Mouse (Mus musculus): ENCODE data around the gene Efcab11. TPM values are rescaled to one million over a fixed set of nuclear protein-coding genes. Genes with fewer than 3 reads are reported as not detected.

Gene Efcab11
- polyA plus RNA-seq, 1 experiment from 2014 or later, result 11.2 TPM

- Histone ChIP-seq H3K27ac (no peak overlapping the region), H3K9ac (no peak overlapping the region), H3K4me1 (0 out of 2 replicates have a peak, but pooled peaks cover 3% of the 10 kb centered on the region), H3K4me3 (no peak overlapping the region), H3K27me3 (replicated peaks) (no peaks in the 10 kb centered on the region), H3K36me3 (peaks cover 57% of the 10 kb centered on the region), H3K9me3 (no peaks in the 10 kb centered on the region), H3K4me2 (replicated peaks) (no peak overlapping the region)
- no peak for ATAC-seq (ENCODE audit: low FRiP score, low read depth)
- WGBS, result 69% methylated on average over 4 of the region's 4 CpGs
Observed at GRCm38 (mm10) chr12:99902867-99903370, 18.7 kb upstream of the Efcab11 start.

DNA sequence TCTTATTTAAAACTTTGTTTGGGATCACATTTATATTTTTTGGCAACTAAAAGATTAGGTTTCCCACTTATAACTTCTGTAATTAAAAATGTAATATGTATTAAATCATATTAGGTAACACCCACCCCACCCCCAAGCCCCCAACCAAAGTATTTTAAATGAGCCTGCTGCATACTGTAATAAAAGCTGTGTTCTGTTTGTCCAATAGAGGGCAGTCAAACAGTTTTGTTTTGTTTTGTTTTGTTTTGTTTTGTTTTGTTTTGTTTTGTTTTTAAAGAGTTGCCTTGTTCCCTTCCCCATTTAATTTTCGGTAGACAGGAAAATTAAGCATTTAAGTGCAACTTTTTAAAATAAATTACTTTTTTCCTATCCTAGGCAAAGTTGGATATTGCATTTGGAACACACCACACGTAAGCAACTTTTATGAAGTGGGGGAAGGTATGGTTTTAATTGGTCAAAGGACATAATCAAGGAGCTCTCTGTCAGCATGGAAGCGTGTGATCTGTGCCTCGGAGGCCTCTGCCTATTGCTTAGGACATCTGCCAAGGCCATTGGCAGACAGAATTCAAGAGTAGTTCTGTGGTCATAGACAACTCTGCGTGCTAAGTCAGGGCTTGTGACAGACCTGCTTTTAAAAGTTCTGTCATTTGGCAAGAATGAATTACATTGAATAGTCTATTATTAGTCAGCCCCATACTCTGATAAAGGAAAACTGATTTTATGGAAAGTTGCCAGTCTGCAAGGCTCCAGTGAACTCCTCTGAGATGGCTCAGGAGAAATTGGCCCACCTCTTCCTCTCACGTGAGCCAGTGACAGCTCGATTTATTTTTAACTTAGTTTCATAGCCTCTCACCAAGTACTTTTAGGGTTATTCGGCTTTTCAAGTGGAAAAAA is 18.0 kb upstream of the Efcab11 start:
- no peak overlapping the region for H3K4me2 ChIP-seq (replicated peaks)
- no peaks in the 10 kb centered on the region for H3K27me3 ChIP-seq (replicated peaks)
- ATAC-seq (ENCODE audit: low FRiP score, low read depth), result no peak
- no peak overlapping the region for H3K9ac ChIP-seq
- H3K27ac ChIP-seq, result no peak overlapping the region
- H3K4me3 ChIP-seq, result no peak overlapping the region
- WGBS, result 84% methylated on average over 8 of the region's 8 CpGs
- H3K36me3 ChIP-seq, result peaks cover 52% of the 10 kb centered on the region
- H3K4me1 ChIP-seq, result 0 out of 2 replicates have a peak, but pooled peaks cover 3% of the 10 kb centered on the region
- no peaks in the 10 kb centered on the region for H3K9me3 ChIP-seq

GRCm38 (mm10) chr12:99899991-99900390 is 15.8 kb upstream of the Efcab11 start:
- peaks cover 49% of the 10 kb centered on the region for H3K36me3 ChIP-seq
- no peaks in the 10 kb centered on the region for H3K9me3 ChIP-seq
- WGBS, result 89% methylated on average over 1 of the region's 3 CpGs
- H3K4me3 ChIP-seq, result no peak overlapping the region
- no peak overlapping the region for H3K4me2 ChIP-seq (replicated peaks)
- 0 out of 2 replicates have a peak, but pooled peaks cover 3% of the 10 kb centered on the region for H3K4me1 ChIP-seq
- no peak overlapping the region for H3K27ac ChIP-seq
- ATAC-seq (ENCODE audit: low FRiP score, low read depth), result no peak
- no peaks in the 10 kb centered on the region for H3K27me3 ChIP-seq (replicated peaks)
- H3K9ac ChIP-seq, result no peak overlapping the region

DNA sequence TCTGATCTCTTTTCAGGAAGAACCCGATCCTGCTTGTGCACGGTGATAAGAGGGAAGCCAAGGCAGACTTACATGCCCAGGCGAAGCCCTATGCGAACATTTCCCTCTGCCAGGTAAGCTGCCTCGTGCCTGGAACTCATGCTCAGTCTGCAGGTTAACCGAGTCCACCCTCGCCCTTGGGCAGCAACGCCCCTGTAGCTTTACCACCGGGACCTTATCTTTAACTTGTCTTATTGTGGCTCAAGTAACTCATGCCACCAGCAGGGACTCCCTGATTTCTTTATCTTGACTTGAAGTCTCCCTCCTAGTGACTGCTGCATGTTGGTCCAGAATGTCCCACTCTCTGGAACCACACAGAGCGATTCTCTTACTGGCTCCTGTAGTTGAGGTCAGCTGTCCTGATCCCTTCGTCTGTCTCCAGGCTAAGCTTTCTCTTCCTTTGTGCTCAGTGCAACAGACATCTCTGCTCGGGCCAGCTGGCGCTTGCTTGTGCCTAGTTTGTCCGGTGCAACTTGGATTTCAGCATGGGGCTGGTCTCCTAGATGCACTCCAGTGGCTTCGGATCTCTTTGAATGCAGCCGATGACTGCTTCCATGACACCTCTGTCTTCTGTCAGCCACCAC is 14.1 kb upstream of the Efcab11 start:
- peaks cover 52% of the 10 kb centered on the region for H3K36me3 ChIP-seq
- no peak for ATAC-seq (ENCODE audit: low FRiP score, low read depth)
- no peak overlapping the region for H3K9ac ChIP-seq
- no peak overlapping the region for H3K4me3 ChIP-seq
- 88% methylated on average over 16 of the region's 16 CpGs for WGBS
- no peak overlapping the region for H3K4me2 ChIP-seq (replicated peaks)
- H3K27me3 ChIP-seq (replicated peaks), result no peaks in the 10 kb centered on the region
- 0 out of 2 replicates have a peak, but pooled peaks cover 2% of the 10 kb centered on the region for H3K4me1 ChIP-seq
- H3K9me3 ChIP-seq, result no peaks in the 10 kb centered on the region
- no peak overlapping the region for H3K27ac ChIP-seq

GRCm38 (mm10) chr12:99897846-99898245 is 13.6 kb upstream of the Efcab11 start:
- Histone ChIP-seq H3K4me2 (replicated peaks) (no peak overlapping the region), H3K27me3 (replicated peaks) (no peaks in the 10 kb centered on the region), H3K4me1 (no peaks in the 10 kb centered on the region), H3K9me3 (no peaks in the 10 kb centered on the region), H3K36me3 (peaks cover 55% of the 10 kb centered on the region), H3K4me3 (no peak overlapping the region), H3K9ac (no peak overlapping the region), H3K27ac (no peak overlapping the region)
- 95% methylated on average over 4 of the region's 4 CpGs for WGBS
- no peak for ATAC-seq (ENCODE audit: low FRiP score, low read depth)

- Histone ChIP-seq H3K9me3 (no peaks in the 10 kb centered on the region), H3K4me2 (replicated peaks) (peak overlapping the region; percentile 86), H3K4me1 (peaks cover 20% of the 10 kb centered on the region), H3K27me3 (replicated peaks) (no peaks in the 10 kb centered on the region), H3K9ac (peak overlapping the region; percentile 88), H3K36me3 (peaks cover 4% of the 10 kb centered on the region; the same call in 1 of the 2 replicates), H3K4me3 (peak overlapping the region; percentile 80), H3K27ac (no peak overlapping the region)
- 50% methylated on average over 8 of the region's 8 CpGs for WGBS
- no peak for ATAC-seq (ENCODE audit: low FRiP score, low read depth)
Observed at GRCm38 (mm10) chr12:99885282-99885901, 1.2 kb upstream of the Efcab11 start.

- H3K27ac ChIP-seq, result no peak overlapping the region; the same call in 1 of the 2 replicates
- WGBS, result under 1% methylated on average over 11 of the region's 11 CpGs
- peaks cover 4% of the 10 kb centered on the region; the same call in 1 of the 2 replicates for H3K36me3 ChIP-seq
Observed at GRCm38 (mm10) chr12:99883713-99884105, 530 bp downstream of the Efcab11 start.

GRCm38 (mm10) chr12:99883000-99883712 is 1.1 kb downstream of the Efcab11 start:
- H3K4me2 ChIP-seq (replicated peaks), result peak overlapping the region; percentile 86
- H3K4me3 ChIP-seq, result peak overlapping the region; percentile 80
- ATAC-seq (ENCODE audit: low FRiP score, low read depth), result peak; percentile 94
- under 1% methylated on average over 38 of the region's 38 CpGs for WGBS
- peaks cover 20% of the 10 kb centered on the region for H3K4me1 ChIP-seq
- H3K9ac ChIP-seq, result peak overlapping the region; percentile 88; the same call in 1 of the 2 replicates
- no peak overlapping the region for H3K27ac ChIP-seq
- H3K27me3 ChIP-seq (replicated peaks), result no peaks in the 10 kb centered on the region
- no peaks in the 10 kb centered on the region for H3K9me3 ChIP-seq
- H3K36me3 ChIP-seq, result peaks cover 3% of the 10 kb centered on the region; the same call in 1 of the 2 replicates

More at GRCm38 (mm10) chr12:99883713-99884105, 530 bp downstream of the Efcab11 start:
- Histone ChIP-seq H3K4me3 (peak overlapping the region; percentile 80), H3K27me3 (replicated peaks) (no peaks in the 10 kb centered on the region), H3K9ac (peak overlapping the region; percentile 88), H3K9me3 (no peaks in the 10 kb centered on the region), H3K4me2 (replicated peaks) (peak overlapping the region; percentile 86), H3K4me1 (peaks cover 20% of the 10 kb centered on the region)
- ATAC-seq (ENCODE audit: low FRiP score, low read depth), result peak; percentile 49

DNA sequence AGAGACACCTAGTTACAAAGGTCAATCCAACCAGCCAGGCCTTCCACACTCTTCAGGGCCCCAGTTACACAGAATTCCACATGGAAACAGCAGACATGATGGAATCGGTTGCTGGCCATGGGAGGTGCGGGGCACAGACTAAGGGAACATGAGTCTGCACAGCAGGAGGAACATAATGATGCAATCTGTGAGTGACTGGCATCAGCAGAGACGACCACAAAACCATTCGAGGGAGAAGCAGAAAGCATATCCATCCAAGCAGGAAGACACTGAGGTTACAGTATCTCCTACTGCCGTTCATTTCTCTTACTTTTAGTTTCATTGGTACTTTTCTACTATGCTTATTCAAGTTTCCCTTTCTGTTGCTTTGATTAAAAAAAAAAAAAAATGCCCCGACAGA is 9.6 kb downstream of the Efcab11 start:
- WGBS, result 79% methylated on average over 6 of the region's 6 CpGs
- Histone ChIP-seq H3K4me2 (replicated peaks) (no peak overlapping the region), H3K4me3 (no peak overlapping the region), H3K27ac (no peak overlapping the region), H3K36me3 (no peaks in the 10 kb centered on the region), H3K9ac (no peak overlapping the region), H3K27me3 (replicated peaks) (no peaks in the 10 kb centered on the region), H3K9me3 (no peaks in the 10 kb centered on the region), H3K4me1 (0 out of 2 replicates have a peak, but pooled peaks cover 4% of the 10 kb centered on the region)
- no peak for ATAC-seq (ENCODE audit: low FRiP score, low read depth)

GRCm38 (mm10) chr12:99873443-99873842 is 10.8 kb downstream of the Efcab11 start:
- Histone ChIP-seq H3K9me3 (no peaks in the 10 kb centered on the region), H3K4me2 (replicated peaks) (no peak overlapping the region), H3K4me1 (0 out of 2 replicates have a peak, but pooled peaks cover 4% of the 10 kb centered on the region), H3K27me3 (replicated peaks) (no peaks in the 10 kb centered on the region), H3K4me3 (no peak overlapping the region), H3K36me3 (no peaks in the 10 kb centered on the region), H3K9ac (no peak overlapping the region), H3K27ac (no peak overlapping the region)
- ATAC-seq (ENCODE audit: low FRiP score, low read depth), result no peak
- 54% methylated on average over 3 of the region's 3 CpGs for WGBS

GRCm38 (mm10) chr12:99868821-99869220 is 15.4 kb downstream of the Efcab11 start:
- no peak overlapping the region for H3K4me2 ChIP-seq (replicated peaks)
- H3K4me1 ChIP-seq, result 0 out of 2 replicates have a peak, but pooled peaks cover 4% of the 10 kb centered on the region
- H3K9me3 ChIP-seq, result no peaks in the 10 kb centered on the region
- no peak overlapping the region for H3K27ac ChIP-seq
- no peak for ATAC-seq (ENCODE audit: low FRiP score, low read depth)
- H3K27me3 ChIP-seq (replicated peaks), result no peaks in the 10 kb centered on the region
- no peaks in the 10 kb centered on the region for H3K36me3 ChIP-seq
- H3K9ac ChIP-seq, result no peak overlapping the region
- WGBS, result 97% methylated on average over 1 of the region's 1 CpGs
- H3K4me3 ChIP-seq, result no peak overlapping the region
